Mouse (Mus musculus): ENCODE measurements around the gene Fdxr. TPM values are rescaled to one million over a fixed set of nuclear protein-coding genes. Genes with fewer than 3 reads are reported as not detected.

The Fdxr gene
- polyA plus RNA-seq, 1 experiment from 2014 or later = 10.0 TPM

DNA sequence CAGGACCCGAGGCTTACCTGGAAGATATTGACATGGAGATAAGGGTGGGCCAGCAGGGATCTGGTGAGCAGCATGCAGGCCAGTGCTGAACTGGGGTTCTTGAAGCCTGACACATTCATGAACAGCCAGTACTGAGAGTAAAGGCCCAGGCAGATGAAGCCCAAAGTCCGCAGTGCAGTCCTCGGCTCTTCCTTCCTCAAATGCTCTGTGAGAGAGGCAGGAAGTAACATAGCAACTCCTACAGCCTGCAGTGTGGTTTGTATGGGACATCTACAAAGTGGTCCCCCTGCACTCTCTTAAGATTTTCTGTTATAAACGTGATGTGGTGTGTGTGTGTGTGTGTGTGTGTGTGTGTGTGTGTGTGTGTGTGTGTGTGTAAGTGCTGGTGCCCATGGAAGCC, 8.4 kb upstream of the Fdxr start:
- H3K9me3 ChIP-seq (replicated peaks; ENCODE audit: control insufficient read depth, low read length) = no peaks in the 10 kb centered on the region
- WGBS (ENCODE audit: insufficient replicate concordance) = 55% methylated on average over 4 of the region's 4 CpGs

DNA sequence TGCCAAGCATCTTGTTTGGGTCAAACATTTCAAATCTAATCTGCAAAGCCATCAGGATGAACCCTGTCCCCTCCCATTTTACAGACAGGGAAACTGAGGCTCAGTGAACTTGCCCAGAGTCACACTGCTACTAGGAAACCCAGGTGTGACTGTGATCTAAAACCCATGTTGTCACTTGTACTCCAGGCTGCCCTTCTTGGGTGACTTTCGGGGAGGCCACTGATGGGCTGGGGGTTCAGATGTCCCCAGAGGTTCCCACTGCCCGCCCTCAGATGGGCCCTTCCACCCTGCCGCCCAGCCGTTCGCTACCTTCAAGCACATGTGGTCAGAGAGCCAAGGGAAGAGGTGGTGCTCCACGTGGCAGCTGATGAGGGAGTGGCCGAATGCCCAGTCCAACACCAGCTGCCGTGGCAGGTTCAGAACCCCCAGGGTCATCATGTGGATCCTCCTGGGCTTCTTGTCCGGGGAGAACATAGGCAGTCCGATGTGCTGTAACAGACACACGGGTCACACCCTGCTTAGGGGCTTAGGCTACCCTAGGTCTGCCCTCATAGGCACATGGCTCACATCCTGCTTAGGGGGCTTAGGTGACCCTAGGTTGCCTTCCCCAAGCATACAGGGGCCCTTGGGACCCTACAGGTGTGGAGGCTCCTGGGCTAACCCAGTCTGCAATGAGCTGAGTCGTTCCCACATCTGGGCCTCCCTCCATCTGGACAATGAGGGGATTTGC, 7.2 kb upstream of the Fdxr start:
- Histone ChIP-seq H3K36me3 (ENCODE audit: control insufficient read depth, insufficient read depth, low read length) (no peaks in the 10 kb centered on the region), H3K27ac (ENCODE audit: low read depth, low read length) (no peak overlapping the region), H3K4me1 (ENCODE audit: control insufficient read depth, insufficient read depth, low read length) (no peaks in the 10 kb centered on the region), H3K9me3 (replicated peaks; ENCODE audit: control insufficient read depth, low read length) (no peaks in the 10 kb centered on the region), H3K4me2 (no peak overlapping the region), H3K27me3 (ENCODE audit: control insufficient read depth, insufficient read depth, low read length) (no peaks in the 10 kb centered on the region), H3K9ac (ENCODE audit: low read depth, low read length) (no peak overlapping the region), H3K4me3 (ENCODE audit: low read depth, low read length) (no peak overlapping the region)
- 88% methylated on average over 12 of the region's 12 CpGs for WGBS (ENCODE audit: insufficient replicate concordance)
- no peak for ATAC-seq (replicated peaks; ENCODE audit: insufficient number of reproducible peaks, low FRiP score, low TSS enrichment)

More for the DNA sequence above, 8.4 kb upstream of the Fdxr start:
- H3K9ac ChIP-seq (ENCODE audit: low read depth, low read length) = no peak overlapping the region
- H3K27ac ChIP-seq (ENCODE audit: low read depth, low read length) = no peak overlapping the region
- no peaks in the 10 kb centered on the region for H3K27me3 ChIP-seq (ENCODE audit: control insufficient read depth, insufficient read depth, low read length)
- H3K4me1 ChIP-seq (ENCODE audit: control insufficient read depth, insufficient read depth, low read length) = no peaks in the 10 kb centered on the region; the same call in 1 of the 2 replicates
- H3K36me3 ChIP-seq (ENCODE audit: control insufficient read depth, insufficient read depth, low read length) = no peaks in the 10 kb centered on the region
- no peak overlapping the region for H3K4me3 ChIP-seq (ENCODE audit: low read depth, low read length)
- H3K4me2 ChIP-seq = no peak overlapping the region
- ATAC-seq (replicated peaks; ENCODE audit: insufficient number of reproducible peaks, low FRiP score, low TSS enrichment) = no peak

DNA sequence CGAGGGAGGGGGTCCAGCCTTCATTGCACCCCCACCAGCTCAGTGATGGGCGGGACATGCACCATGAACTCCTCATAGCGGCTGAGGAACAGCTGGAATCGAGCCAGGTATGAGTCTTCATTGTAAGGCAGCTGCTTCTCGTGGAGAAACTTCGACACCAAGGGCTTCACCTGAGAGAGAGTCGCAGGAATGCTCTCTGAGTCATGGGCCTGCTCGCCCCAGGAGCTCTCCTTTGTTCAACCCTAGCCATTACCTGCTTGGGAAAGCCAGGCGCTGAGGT, 6.6 kb upstream of the Fdxr start:
- 73% methylated on average over 9 of the region's 9 CpGs for WGBS (ENCODE audit: insufficient replicate concordance)
- Histone ChIP-seq H3K27me3 (ENCODE audit: control insufficient read depth, insufficient read depth, low read length) (no peaks in the 10 kb centered on the region), H3K4me1 (ENCODE audit: control insufficient read depth, insufficient read depth, low read length) (no peaks in the 10 kb centered on the region), H3K27ac (ENCODE audit: low read depth, low read length) (no peak overlapping the region), H3K9me3 (replicated peaks; ENCODE audit: control insufficient read depth, low read length) (no peaks in the 10 kb centered on the region), H3K4me2 (no peak overlapping the region), H3K36me3 (ENCODE audit: control insufficient read depth, insufficient read depth, low read length) (no peaks in the 10 kb centered on the region), H3K4me3 (ENCODE audit: low read depth, low read length) (no peak overlapping the region), H3K9ac (ENCODE audit: low read depth, low read length) (0 out of 2 replicates have a peak overlapping the region, but pooled peaks have one; percentile 23)
- ATAC-seq (replicated peaks; ENCODE audit: insufficient number of reproducible peaks, low FRiP score, low TSS enrichment) = no peak

- Histone ChIP-seq H3K4me1 (ENCODE audit: control insufficient read depth, insufficient read depth, low read length) (peaks cover 3% of the 10 kb centered on the region), H3K4me2 (no peak overlapping the region), H3K4me3 (ENCODE audit: low read depth, low read length) (no peak overlapping the region), H3K9me3 (replicated peaks; ENCODE audit: control insufficient read depth, low read length) (no peaks in the 10 kb centered on the region), H3K36me3 (ENCODE audit: control insufficient read depth, insufficient read depth, low read length) (no peaks in the 10 kb centered on the region), H3K9ac (ENCODE audit: low read depth, low read length) (0 out of 2 replicates have a peak overlapping the region, but pooled peaks have one; percentile 23), H3K27me3 (ENCODE audit: control insufficient read depth, insufficient read depth, low read length) (no peaks in the 10 kb centered on the region), H3K27ac (ENCODE audit: low read depth, low read length) (no peak overlapping the region)
- WGBS (ENCODE audit: insufficient replicate concordance) = 84% methylated on average over 8 of the region's 8 CpGs
- ATAC-seq (replicated peaks; ENCODE audit: insufficient number of reproducible peaks, low FRiP score, low TSS enrichment) = peak; percentile 24
These were observed 6.1 kb upstream of the Fdxr start for GRCm38 (mm10) chr11:115282723-115283485.

- Histone ChIP-seq H3K36me3 (ENCODE audit: control insufficient read depth, insufficient read depth, low read length) (no peaks in the 10 kb centered on the region), H3K4me2 (no peak overlapping the region), H3K9me3 (replicated peaks; ENCODE audit: control insufficient read depth, low read length) (no peaks in the 10 kb centered on the region), H3K27ac (ENCODE audit: low read depth, low read length) (no peak overlapping the region), H3K4me1 (ENCODE audit: control insufficient read depth, insufficient read depth, low read length) (peaks cover 6% of the 10 kb centered on the region), H3K4me3 (ENCODE audit: low read depth, low read length) (no peak overlapping the region), H3K9ac (ENCODE audit: low read depth, low read length) (0 out of 2 replicates have a peak overlapping the region, but pooled peaks have one; percentile 18), H3K27me3 (ENCODE audit: control insufficient read depth, insufficient read depth, low read length) (no peaks in the 10 kb centered on the region)
- no peak for ATAC-seq (replicated peaks; ENCODE audit: insufficient number of reproducible peaks, low FRiP score, low TSS enrichment)
- WGBS (ENCODE audit: insufficient replicate concordance) = 67% methylated on average over 8 of the region's 8 CpGs
These were observed 5.4 kb upstream of the Fdxr start for GRCm38 (mm10) chr11:115282295-115282694.

DNA sequence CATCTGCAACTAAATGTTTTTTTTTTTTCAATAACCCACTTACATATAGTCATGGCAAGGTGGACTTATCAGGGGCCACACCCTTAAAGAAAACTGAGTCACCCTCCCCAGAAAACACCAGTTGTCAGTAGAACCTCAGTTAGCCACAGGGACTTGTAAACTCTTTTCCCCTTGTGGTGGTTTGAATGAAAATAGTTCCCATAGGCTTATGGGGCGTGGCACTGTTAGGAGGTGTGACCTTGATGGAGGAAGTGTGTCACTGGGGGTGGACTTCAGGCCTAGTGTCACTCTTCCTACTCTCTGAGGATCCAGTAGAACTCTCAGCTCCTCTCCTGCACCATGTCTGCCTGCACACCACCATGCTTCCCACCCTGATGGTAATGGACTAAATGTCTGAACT, 2.9 kb upstream of the Fdxr start:
- WGBS (ENCODE audit: insufficient replicate concordance) = 63% methylated on average over 1 of the region's 1 CpGs

GRCm38 (mm10) chr11:115278176-115278575, 1.3 kb upstream of the Fdxr start:
- H3K4me1 ChIP-seq (ENCODE audit: control insufficient read depth, insufficient read depth, low read length) = peaks cover 13% of the 10 kb centered on the region
- no peaks in the 10 kb centered on the region for H3K9me3 ChIP-seq (replicated peaks; ENCODE audit: control insufficient read depth, low read length)
- H3K4me3 ChIP-seq (ENCODE audit: low read depth, low read length) = peak overlapping the region; percentile 56; the same call in 1 of the 2 replicates
- no peaks in the 10 kb centered on the region for H3K36me3 ChIP-seq (ENCODE audit: control insufficient read depth, insufficient read depth, low read length)
- no peak overlapping the region for H3K27ac ChIP-seq (ENCODE audit: low read depth, low read length)
- peak overlapping the region; percentile 73 for H3K4me2 ChIP-seq
- H3K27me3 ChIP-seq (ENCODE audit: control insufficient read depth, insufficient read depth, low read length) = no peaks in the 10 kb centered on the region
- no peak for ATAC-seq (replicated peaks; ENCODE audit: insufficient number of reproducible peaks, low FRiP score, low TSS enrichment)
- WGBS (ENCODE audit: insufficient replicate concordance) = 63% methylated on average over 6 of the region's 6 CpGs
- H3K9ac ChIP-seq (ENCODE audit: low read depth, low read length) = no peak overlapping the region

More for the DNA sequence above, 2.9 kb upstream of the Fdxr start:
- no peak overlapping the region for H3K4me2 ChIP-seq
- H3K9ac ChIP-seq (ENCODE audit: low read depth, low read length) = no peak overlapping the region
- H3K36me3 ChIP-seq (ENCODE audit: control insufficient read depth, insufficient read depth, low read length) = no peaks in the 10 kb centered on the region
- no peak for ATAC-seq (replicated peaks; ENCODE audit: insufficient number of reproducible peaks, low FRiP score, low TSS enrichment)
- H3K4me3 ChIP-seq (ENCODE audit: low read depth, low read length) = no peak overlapping the region
- H3K27me3 ChIP-seq (ENCODE audit: control insufficient read depth, insufficient read depth, low read length) = no peaks in the 10 kb centered on the region
- H3K4me1 ChIP-seq (ENCODE audit: control insufficient read depth, insufficient read depth, low read length) = peaks cover 13% of the 10 kb centered on the region
- H3K9me3 ChIP-seq (replicated peaks; ENCODE audit: control insufficient read depth, low read length) = no peaks in the 10 kb centered on the region
- no peak overlapping the region for H3K27ac ChIP-seq (ENCODE audit: low read depth, low read length)

DNA sequence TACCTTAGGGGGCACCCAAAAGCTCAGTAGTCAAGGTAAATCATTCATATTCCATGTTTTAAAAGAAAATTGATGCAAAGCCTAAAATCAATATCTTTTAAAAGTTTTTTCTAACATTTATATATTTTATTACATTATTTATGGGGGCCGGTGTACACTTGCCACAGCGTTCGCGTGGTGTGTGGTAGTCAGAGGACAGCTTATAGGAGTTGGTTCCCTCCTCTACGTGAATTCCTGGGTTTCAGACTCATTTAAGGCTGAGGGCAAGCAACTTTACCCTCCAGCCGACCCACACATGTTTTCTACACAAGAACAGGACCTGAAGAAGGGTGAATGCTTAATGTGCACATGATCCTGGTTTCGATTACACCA, 740 bp upstream of the Fdxr start:
- peaks cover 16% of the 10 kb centered on the region for H3K4me1 ChIP-seq (ENCODE audit: control insufficient read depth, insufficient read depth, low read length)
- no peak for ATAC-seq (replicated peaks; ENCODE audit: insufficient number of reproducible peaks, low FRiP score, low TSS enrichment)
- WGBS (ENCODE audit: insufficient replicate concordance) = 23% methylated on average over 7 of the region's 7 CpGs
- no peaks in the 10 kb centered on the region for H3K27me3 ChIP-seq (ENCODE audit: control insufficient read depth, insufficient read depth, low read length)
- H3K4me3 ChIP-seq (ENCODE audit: low read depth, low read length) = peak overlapping the region; percentile 56
- peak overlapping the region; percentile 72 for H3K9ac ChIP-seq (ENCODE audit: low read depth, low read length)
- peak overlapping the region; percentile 73 for H3K4me2 ChIP-seq
- peak overlapping the region; percentile 75 for H3K27ac ChIP-seq (ENCODE audit: low read depth, low read length)
- H3K36me3 ChIP-seq (ENCODE audit: control insufficient read depth, insufficient read depth, low read length) = no peaks in the 10 kb centered on the region
- no peaks in the 10 kb centered on the region for H3K9me3 ChIP-seq (replicated peaks; ENCODE audit: control insufficient read depth, low read length)

All from heart, embryonic 11.5 days (tissue).